Mouse (Mus musculus) thymus, postnatal 0 days (tissue): ENCODE results near the gene Foxo1. TPM values are rescaled to one million over a fixed set of nuclear protein-coding genes. Genes with fewer than 3 reads are reported as not detected.

Source experiments
- DNase-seq: peaks from one replicate; pipeline ENCODE4 v3.0.0-alpha.2; 2015; ENCODE audit warnings: low spot score
- polyA plus RNA-seq: library from polyadenylated mRNA; unstranded; fragments of >200 nt; fragmentation: Nextera tagmentation; extraction: Ambion mirVana; gene quantifications from 2 replicates; pipeline ENCODE4 v1.2.1, GENCODE M21; 2015

Foxo1 gene
- polyA plus RNA-seq, 1 experiment from 2014 or later = 10.1 TPM

DNA sequence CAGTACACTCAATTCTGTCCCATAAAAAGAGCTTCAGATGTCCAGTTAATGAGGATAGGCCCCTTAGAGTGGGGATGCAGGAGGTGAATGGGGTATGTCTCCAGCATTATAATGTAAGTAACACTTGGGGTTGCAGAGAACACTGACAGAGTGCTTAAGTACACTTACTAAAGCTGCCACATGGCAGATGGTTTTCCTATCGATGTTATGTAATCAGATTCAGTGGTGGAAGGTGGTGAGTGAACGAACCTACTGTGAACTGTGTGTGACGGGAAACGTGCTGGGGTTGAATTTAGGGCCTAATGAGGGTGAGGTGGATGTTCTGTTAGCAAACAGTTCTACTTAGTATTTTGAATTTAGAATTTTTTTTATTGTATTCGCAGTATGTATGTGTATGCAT, 35.2 kb downstream of the Foxo1 start:
- DNase-seq = no peak

DNA sequence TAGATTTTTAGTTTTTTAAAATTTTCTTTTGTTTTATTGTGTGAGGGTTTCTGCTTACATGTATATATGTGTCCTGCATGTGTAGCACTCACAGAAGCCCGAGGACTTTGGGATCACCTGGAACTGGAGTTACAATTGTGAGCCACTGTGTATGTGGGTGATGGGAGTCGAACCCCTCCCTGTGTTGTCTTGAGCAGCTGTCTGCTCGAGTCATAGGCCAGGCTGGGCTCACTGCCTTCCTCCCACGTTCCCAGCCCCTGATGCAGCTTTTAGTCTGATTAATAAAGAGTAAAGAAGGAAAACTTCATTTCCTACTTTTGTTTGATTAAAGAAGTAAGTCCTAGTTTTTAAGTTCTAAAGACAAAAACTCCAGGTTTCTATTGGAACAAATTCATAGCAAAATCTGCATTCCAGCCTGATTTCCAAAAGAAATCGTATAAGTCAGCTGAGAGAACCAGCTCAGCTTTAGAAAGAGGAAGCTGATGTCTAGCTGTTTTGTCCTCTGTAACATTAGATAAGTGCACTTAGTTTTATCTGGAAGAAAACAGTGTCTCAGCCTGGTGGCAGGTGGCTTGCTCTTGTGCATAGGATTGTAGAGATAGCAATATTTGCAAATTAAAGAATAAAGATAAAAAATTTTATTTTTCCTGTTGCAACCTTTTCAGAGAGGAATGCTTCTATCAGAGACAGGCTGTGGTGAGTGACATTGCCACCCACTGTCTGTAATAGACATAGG, 40.6 kb downstream of the Foxo1 start:
- DNase-seq = no peak

DNA sequence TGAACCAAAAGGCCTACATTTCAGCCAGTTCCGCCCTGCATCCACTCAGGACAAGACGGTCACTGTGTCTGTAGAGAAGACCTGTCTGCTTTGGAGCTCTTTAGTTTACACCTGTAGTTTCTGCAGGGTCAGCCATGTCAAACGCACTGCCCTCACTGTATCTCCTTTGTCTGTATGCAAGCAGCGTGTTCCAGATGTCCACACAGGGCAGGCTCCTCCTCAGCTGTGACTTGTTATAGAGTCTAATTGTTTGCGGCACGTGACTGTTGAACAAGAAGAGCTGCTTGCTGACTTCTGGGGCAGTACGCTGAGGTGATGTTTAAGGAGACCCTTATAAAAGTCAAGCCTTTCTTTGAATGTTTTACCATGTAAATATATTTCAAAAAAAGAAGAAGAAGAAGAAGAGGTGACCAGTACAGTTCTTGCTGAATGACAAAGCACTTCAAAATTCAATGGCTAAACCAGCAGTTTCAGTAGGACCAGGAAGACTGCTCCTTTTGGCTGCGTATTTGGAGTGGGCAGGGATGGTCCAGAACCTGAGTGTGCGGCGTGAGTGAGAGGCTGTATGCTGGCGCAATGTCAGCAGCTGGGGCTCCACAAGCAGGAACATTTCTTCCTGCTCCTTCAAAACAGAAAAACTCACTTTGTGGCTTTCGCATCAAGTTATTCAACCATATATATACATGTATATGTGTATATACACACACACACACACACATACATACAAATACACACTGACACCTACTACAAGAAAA, 52.6 kb downstream of the Foxo1 start:
- DNase-seq = no peak

DNA sequence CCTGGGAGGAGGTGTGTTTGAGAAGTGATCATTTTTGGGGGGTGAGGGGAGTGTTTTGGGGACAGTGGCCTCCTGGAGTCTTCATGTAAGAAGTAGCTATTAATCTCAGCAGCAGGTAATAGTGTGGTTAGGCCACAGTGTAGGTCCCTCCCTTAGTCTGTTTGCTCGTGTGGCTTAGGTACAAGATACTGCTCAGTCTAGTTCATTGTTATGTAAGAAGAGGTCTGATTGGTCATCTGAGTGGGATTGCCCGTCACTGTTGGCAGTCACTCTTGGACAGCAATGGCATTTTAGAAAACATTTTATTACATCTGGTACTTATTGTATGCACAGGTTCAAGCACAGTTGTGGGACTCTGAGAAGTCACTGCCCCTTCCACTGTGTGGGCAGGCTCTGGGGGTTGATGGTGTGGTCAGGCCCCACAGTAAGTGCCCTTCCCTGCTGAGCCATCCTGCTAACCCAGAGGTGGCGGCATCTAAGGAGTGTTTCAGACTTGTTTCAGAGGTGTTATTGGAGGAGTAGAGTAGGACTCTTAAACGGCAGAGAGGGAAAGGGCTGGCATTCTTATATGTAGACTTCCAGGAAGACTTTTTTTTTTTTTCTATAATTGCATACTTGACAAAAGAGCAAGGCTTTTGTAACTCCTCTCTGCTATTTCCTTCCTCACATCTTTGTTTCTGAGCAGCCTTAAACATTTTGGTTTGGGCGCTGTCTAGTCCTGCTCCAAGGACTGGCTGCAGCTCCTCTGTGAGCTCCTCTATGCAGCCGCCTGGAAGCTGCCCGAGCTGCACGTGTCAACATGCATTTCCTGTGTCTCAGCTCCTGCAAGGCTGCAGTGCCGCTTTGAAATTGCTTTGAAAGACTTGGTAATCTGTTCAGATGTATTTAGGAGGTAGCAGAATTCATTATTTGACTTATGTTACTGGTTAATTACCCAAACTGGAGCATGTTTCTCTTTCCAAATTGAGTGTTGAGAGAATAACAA, 54.6 kb downstream of the Foxo1 start:
- DNase-seq = peak; percentile 64

DNA sequence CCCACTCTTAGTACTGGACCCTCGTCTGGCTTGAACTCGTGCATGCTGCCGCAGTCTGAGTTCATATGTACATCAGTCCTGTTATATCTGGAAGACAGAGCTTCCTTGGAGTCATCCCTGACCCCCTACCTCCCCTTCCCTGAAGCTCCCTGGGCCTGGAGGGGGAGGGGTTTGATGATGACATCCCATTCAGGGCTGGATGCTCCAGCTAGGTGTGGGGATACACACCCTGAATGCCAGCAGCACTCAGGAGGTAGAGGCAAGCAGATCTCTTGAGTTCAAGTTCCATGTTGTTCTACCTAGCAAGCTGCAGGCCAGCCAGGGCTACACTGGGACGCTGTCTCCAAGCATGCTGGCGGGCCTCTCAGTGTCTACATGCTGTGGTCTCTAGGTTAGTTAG, 56.9 kb downstream of the Foxo1 start:
- DNase-seq = no peak

DNA sequence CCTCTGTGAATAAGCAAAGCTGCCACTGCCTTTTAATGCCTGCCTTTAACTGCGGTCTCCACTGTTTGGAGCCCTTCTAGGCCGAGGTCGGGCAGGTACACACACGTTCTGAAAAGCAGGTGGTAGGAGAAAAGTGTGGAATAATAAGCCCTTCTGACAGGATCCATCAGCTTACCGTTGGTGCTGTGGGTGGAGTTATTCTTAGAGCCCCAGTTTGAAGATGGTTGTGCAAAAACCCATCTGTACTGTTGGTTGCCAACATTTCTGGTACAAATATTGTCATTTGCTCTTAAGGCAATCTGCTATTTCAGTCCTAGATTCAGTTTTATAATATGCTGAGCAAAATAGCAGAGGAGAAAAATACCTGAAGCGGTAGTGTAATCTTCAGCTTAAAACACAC, 58.6 kb downstream of the Foxo1 start:
- no peak for DNase-seq

DNA sequence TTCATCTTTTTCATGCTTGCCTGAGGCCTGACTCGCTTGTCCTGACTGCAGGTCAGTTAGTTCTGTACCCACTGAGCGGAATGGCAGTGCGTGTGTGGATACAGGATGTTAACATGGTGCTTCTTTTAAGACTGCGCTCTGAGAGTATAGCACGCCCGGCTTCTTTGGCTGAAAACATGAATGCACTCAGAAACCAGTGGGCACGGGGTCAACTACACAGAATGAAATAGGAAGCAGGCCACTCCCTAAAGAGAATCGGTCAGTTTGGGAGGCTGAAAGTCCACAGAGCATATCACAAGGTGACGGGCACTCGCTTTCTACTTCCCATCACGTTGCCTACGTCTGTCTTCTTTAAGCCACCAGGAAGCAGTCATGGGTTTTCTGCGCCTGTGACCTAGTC, 59.0 kb downstream of the Foxo1 start:
- DNase-seq = no peak

DNA sequence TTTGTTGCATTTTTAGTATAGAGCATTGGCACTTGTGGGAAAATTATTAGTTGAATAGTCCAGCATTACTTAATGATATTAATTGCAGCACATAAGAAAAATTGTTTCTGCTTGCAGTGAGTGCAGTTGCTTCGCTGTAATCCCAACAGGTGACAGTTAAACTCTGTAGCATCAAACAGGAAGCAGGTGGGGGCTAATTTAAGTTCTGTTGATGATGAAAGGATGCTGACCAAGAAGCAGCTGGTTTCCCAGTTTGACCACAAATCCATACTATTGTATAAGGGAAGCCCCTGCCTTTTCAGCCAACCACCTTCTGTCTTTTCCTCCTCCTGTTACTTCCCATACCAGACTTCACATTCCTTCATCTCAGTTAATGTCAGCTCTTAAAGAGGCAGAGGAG, 63.6 kb downstream of the Foxo1 start:
- DNase-seq = no peak

DNA sequence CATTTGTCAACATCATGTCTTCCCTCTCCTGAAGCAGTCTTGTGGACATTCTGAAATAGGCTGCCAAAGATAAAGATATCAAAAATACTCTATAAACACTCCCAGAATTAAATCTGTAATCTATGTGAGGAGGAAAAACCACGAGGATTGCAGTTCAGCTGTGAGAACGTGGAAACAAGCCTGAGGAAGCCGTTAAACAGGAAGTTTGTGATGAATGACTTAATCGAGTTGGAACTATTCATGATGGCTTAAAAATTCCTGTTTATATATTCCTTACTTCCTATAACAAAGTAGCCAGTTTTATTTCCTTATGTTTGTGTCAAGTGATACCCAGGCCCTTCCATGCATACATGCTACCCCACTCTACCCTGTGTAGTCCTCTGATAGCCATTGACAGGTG, 70.6 kb downstream of the Foxo1 start:
- no peak for DNase-seq

DNA sequence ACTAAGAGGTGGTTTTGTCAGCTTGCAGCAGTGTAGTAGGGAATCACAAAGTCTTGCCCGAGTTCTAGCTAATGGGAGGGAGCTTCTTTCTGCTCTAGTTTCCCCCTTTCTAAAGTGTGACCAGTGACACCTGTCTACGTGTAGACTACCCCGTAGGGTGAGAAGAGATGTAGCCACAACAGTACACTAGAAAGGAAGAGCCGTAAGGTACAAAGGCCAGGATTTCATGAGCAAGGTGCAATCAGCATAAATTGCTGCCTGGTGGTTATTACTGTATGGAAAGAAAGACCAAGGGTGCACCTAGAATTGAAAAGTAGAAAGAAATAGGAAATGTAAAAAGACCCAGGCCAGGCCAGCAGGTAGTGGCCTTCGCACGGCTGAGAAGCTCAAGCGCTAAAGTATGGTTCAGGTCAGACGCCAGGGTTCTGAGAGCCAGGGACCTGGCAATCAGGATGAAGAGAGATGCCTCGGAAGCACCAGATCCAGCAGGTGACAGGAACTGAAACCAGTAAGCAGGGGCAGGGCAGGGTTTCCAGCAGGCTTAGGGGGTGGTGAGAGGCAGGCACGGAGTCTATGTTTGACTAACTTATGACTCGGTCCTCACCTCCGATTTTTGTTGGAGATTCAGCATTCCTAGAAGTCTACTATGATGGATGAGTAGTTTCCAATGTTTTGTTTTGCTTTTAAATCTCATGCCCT, 72.3 kb downstream of the Foxo1 start:
- DNase-seq = no peak

DNA sequence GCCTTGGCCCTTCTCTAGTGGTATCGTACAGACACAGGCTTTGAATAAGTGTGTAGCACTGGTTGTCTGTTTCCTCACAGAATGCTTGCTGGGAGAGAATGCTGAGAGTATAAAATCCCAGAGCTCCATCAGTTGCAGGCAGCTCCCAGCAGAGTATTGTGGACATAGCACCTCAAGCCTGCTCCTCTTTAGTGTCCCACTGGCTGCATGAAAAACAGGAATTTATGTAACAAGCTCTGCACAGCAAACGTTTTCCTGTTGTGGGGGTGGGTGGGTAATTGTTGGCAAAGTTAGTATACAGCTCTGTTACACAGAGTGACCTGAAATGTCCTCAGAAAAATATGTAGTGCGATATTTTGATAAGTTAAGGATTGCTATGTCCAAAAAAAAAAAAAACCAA, 74.1 kb downstream of the Foxo1 start:
- DNase-seq = no peak

DNA sequence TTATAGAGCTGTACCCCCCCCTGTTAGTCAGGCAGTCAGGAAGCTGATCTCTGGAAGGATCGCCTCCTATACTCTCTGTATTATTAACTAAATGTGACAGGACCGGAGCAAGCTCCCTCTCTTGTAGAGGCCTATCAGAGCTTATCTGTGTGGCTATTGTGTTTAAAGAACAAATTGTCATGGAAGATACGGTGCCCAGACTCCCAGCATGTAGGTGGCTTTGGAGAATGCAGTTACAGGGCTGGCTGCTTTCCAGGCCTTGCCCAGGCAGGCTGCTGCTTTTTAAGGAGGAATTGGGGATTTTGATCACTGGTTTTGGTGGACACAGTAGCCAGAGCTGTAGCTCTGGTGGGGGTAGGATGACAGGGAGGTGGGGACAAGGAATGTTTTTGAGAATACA, 74.7 kb downstream of the Foxo1 start:
- DNase-seq = no peak

DNA sequence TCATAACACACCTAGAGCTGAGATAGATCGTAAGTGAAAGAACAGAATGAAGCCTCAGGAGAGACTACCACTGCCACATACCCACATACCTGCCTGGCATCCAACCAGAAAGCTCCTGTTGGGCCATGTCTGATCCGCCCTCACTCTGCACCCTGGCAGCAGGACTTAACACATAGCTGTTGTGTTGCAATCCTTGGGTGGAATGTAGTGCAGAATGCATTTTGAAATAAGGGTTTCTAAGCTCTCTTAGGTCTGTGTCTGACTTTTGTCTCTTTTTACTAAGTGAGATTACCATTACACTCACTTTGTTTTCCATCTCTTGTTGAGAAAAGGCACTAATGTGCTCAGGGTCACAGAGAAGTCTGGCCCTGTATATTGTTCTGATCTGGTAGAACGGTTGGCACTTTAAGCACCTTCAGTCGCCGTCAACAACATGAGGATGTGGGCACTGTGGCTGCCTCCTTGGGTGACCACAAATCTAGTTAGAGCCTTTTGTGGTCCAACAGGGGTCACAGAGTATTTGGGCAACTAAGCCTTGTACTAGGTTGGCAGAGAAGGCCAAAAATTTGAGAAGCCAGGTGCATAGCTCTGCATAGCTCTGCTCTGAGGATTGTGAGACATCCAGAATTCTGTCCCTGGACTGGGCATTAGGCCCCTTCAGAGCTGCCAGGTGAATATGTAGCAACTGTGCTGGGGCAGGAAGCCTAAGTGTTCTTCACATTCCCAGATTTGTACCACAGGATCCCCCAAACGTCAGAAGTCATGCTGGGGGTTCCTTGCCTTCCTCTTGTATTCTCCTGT, 75.3 kb downstream of the Foxo1 start:
- DNase-seq = peak; percentile 58

DNA sequence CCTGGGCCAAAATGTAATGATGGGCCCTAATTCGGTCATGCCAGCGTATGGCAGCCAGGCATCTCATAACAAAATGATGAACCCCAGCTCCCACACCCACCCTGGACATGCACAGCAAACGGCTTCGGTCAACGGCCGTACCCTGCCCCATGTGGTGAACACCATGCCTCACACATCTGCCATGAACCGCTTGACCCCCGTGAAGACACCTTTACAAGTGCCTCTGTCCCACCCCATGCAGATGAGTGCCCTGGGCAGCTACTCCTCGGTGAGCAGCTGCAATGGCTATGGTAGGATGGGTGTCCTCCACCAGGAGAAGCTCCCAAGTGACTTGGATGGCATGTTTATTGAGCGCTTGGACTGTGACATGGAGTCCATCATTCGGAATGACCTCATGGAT, 77.7 kb downstream of the Foxo1 start:
- no peak for DNase-seq

DNA sequence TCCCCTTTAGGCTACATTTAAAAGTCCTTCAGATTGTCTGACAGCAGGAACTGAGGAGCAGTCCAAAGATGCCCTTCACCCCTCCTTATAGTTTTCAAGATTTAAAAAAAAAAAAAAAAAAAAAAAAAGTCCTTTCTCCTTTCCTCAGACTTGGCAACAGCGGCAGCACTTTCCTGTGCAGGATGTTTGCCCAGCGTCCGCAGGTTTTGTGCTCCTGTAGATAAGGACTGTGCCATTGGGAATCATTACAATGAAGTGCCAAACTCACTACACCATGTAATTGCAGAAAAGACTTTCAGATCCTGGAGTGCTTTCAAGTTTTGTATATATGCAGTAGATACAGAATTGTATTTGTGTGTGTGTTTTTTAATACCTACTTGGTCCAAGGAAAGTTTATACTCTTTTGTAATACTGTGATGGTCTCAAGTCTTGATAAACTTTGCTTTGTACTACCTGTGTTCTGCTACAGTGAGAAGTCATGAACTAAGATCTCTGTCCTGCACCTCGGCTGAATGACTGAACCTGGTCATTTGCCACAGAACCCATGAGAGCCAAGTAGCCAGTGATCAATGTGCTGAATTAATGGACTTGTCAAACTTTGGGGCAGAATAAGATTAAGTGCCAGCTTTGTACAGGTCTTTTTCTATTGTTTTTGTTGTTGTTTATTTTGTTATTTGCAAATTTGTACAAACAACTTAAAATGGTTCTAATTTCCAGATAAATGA, 79.0 kb downstream of the Foxo1 start:
- DNase-seq = no peak

DNA sequence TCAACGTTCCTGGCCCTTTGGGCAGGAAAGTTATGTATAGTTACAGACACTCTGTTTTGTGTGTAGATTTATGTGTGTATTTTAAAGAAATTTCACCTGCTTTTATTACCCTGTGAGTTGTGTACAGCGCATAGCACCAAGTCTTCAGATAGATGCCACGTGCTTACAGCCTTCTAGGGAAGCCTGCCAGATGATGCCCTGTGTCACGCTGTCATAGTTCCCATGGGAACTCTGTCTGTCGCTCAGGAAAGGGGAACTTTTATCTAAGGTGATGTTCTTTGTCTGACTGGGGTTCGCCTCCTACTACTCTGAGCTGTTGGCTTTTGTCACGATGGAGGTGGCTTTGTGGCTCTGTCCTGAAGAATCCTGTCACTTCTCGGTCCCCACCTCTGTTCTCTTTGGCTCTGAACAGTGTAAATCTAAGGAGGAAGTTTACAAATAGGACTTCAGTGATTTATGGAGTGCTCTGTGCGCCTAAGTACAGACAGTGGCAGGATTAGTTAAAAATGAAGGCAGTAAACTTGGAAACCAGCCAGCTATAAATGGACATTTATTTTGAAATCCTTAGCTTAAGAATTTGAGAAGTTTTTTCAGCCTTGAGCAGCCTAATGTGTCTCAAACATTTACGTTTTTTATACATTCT, 80.0 kb downstream of the Foxo1 start:
- no peak for DNase-seq

DNA sequence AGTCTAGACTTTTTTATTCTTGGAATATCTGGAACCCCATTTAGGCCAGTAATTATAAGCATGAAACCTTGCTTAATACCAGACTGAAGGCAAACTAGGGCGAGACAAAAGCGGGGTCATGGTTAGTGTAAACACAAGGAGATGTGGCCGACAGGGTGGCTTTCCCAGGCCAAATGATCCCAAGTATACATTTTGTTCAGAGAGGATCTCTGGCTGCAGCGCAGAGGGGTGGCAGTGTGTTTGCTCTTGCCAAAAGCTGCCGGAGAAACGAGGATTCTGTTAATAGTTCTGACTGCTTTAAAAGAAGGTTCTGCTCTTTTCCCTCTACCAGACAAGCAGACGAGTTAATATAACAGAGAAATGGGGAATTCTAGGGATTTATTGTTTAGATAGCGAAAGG, 82.5 kb downstream of the Foxo1 start:
- DNase-seq = no peak

DNA sequence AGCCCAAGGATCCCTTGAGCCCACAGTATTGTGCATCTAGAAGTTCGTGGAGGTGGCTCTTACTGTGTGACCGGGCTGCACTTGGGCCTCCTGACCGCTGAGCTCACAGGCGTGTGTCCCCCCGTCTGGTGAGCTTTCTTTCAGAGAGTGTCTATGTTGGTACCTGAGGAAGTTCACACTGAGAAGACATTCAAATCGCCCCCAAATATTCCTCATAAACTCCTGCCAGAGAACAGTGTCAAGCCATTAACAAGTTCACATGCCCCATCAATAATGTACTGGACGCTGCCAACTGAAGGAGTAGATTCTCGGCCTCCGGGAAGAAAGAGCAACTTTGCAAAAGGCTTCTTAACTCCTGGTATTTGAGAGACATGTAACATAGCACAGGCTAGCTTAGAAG, 83.8 kb downstream of the Foxo1 start:
- no peak for DNase-seq

DNA sequence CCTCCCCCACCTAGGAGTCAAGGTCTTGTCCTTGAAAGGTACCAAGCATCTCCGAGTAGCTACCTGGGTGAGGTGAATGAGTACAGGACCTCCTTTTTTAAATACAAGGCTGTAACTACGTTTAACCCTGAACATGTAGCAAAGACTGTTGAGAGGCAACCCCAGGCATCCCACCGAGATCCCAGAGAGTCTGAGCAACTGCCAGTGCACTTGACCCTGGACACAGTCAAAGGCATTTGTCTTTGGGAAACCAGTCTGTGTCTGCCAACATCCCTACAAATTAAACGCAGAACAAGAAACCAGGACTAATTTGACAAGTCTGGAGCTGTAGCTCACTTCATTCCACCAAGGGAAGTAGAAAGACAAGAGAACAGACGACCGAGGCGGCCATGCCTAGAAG, 86.1 kb downstream of the Foxo1 start:
- DNase-seq = no peak
